Mouse (Mus musculus) megakaryocyte, embryonic 14.5 days (primary cell): Measurements from ENCODE around the gene Vmp1. TPM values are rescaled to one million over a fixed set of nuclear protein-coding genes. Genes with fewer than 3 reads are reported as not detected.

Experiments
- H3K27me3 ChIP-seq: replicated peaks from 2 replicates; pipeline ENCODE3; 2012; ENCODE audit warnings: inconsistent platforms
- H3K36me3 ChIP-seq: replicated peaks from 2 replicates; pipeline ENCODE3; 2012; ENCODE audit warnings: low read length, inconsistent platforms, mixed read lengths
- H3K4me1 ChIP-seq: 2 replicates; pipeline ENCODE4 v1.6.1; 2012; ENCODE audit warnings: inconsistent platforms
- H3K4me3 ChIP-seq: replicated peaks from 2 replicates; pipeline ENCODE3; 2012; ENCODE audit warnings: moderate library complexity, mild to moderate bottlenecking, inconsistent platforms
- H3K9me3 ChIP-seq: 2 replicates; pipeline ENCODE4 v1.6.1; 2012; ENCODE audit warnings: inconsistent platforms
- FLI1 ChIP-seq: IDR thresholded peaks from 2 replicates; pipeline ENCODE4 v1.6.1; 2012; ENCODE audit warnings: low read length, inconsistent platforms, mixed read lengths
- GATA1 ChIP-seq: IDR thresholded peaks from 3 replicates; pipeline ENCODE4 v1.6.1; 2012; ENCODE audit warnings: mixed read lengths, low read length, inconsistent platforms, borderline replicate concordance
- polyA plus RNA-seq: library from polyadenylated mRNA; stranded (reverse); fragments of >175 nt; gene quantifications from 2 replicates; pipeline ENCODE4 v1.2.3, GENCODE M21; 2012; ENCODE audit warnings: low replicate concordance; ENCODE audit not compliant: insufficient read depth

Vmp1 gene
- polyA plus RNA-seq, 1 experiment = 25.4 TPM

DNA sequence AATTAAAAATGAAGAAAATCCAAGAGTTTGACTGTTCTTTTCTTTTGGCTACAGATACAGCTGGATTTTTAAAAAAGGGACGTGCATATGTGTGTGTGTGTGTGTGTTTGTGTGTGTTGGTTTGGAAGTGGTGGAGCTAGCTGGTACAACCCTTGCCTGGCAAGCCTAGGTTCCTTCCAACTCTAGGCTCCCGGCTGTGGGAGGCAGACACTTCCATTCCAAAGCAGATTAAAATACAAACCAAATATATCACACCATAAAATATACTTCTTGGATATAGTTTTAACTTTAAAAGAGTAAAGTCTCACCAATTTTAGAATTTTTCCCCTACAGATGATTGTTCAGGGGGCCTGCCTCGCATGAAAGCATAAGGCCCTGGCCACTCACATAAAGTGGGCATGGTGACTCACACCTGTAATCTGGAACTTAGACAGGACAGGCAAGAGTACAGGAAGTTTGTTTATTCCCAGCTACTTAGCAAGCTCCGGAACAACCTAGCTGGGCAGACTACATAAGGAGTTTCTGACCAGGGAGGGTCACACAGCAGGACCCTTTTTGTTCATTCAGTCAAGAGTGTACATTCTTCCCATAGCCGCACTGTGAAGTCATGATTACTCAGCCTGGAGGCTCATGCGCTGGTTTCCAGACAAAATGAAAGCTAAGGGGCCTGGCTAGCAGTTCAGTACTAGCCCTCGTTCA, 37.4 kb downstream of the Vmp1 start:
- H3K27me3 ChIP-seq = no peaks in the 10 kb centered on the region
- no peak for TF ChIP-seq GATA1
- TF ChIP-seq FLI1 = no peak
- peaks cover 31% of the 10 kb centered on the region for H3K4me1 ChIP-seq

DNA sequence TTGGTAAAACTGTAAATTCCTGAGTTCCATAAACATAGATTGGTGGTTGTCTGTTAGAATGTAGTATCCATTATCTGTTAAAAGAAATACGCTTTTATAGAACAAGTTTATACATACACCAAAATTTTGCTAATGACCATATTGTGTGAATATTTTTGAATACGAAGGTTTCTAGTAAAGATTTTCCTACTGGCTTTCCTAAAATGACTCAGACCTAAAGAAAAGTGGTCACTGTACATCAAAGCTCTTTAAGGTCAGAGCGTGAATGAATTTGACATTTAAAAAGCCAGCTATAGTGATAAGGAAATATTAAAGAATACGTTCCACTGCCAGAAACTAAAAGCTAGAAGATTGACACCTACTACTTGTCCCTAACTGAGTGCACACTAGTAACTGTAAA, 39.1 kb downstream of the Vmp1 start:
- peaks cover 33% of the 10 kb centered on the region for H3K36me3 ChIP-seq
- H3K4me1 ChIP-seq = peaks cover 30% of the 10 kb centered on the region
- H3K9me3 ChIP-seq = no peaks in the 10 kb centered on the region
- H3K4me3 ChIP-seq = no peak overlapping the region
- no peak for TF ChIP-seq FLI1
- TF ChIP-seq GATA1 = no peak
- H3K27me3 ChIP-seq = no peaks in the 10 kb centered on the region

More for the DNA sequence above, 37.4 kb downstream of the Vmp1 start:
- Histone ChIP-seq H3K9me3 (no peaks in the 10 kb centered on the region), H3K36me3 (peaks cover 22% of the 10 kb centered on the region), H3K4me3 (no peak overlapping the region)

GRCm38 (mm10) chr11:86641714-86642113, 41.9 kb downstream of the Vmp1 start:
- Histone ChIP-seq H3K4me3 (no peak overlapping the region), H3K4me1 (peaks cover 22% of the 10 kb centered on the region), H3K27me3 (no peaks in the 10 kb centered on the region), H3K9me3 (no peaks in the 10 kb centered on the region), H3K36me3 (peaks cover 32% of the 10 kb centered on the region)
- TF ChIP-seq GATA1 (no peak), FLI1 (no peak)

GRCm38 (mm10) chr11:86637697-86638096, 45.9 kb downstream of the Vmp1 start:
- H3K4me3 ChIP-seq = no peak overlapping the region
- peaks cover 43% of the 10 kb centered on the region for H3K36me3 ChIP-seq
- H3K4me1 ChIP-seq = peaks cover 26% of the 10 kb centered on the region; the same call in 1 of the 2 replicates
- H3K9me3 ChIP-seq = no peaks in the 10 kb centered on the region
- no peaks in the 10 kb centered on the region for H3K27me3 ChIP-seq
- no peak for TF ChIP-seq FLI1
- TF ChIP-seq GATA1 = no peak

DNA sequence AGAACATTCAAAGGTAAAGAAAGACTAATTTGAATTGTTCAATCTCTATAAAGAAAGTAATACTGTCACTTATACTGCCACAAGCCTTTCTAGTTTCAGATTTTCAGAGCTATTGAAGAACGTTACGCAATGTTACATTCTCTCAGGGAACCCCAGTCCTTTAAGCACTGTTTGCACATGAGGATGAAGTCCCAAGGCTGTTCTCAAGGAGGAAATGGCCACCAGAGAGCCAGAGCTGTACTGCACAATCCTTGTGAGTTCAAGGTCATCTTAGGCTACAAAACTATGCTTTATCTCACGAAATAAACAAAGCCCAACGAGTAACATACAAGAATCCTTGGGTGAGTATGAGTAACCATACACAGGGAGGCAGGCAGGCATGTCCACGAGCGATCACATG, 49.2 kb downstream of the Vmp1 start:
- no peak for TF ChIP-seq GATA1
- no peak for TF ChIP-seq FLI1
- Histone ChIP-seq H3K27me3 (no peaks in the 10 kb centered on the region), H3K4me3 (no peak overlapping the region), H3K9me3 (no peaks in the 10 kb centered on the region), H3K4me1 (peaks cover 26% of the 10 kb centered on the region; the same call in 1 of the 2 replicates), H3K36me3 (peaks cover 36% of the 10 kb centered on the region)

- Histone ChIP-seq H3K4me3 (no peak overlapping the region), H3K36me3 (peaks cover 35% of the 10 kb centered on the region), H3K9me3 (no peaks in the 10 kb centered on the region), H3K27me3 (no peaks in the 10 kb centered on the region), H3K4me1 (peaks cover 61% of the 10 kb centered on the region)
- no peak for TF ChIP-seq FLI1
- TF ChIP-seq GATA1 = no peak
Measured at GRCm38 (mm10) chr11:86629941-86630340, 53.7 kb downstream of the Vmp1 start.

DNA sequence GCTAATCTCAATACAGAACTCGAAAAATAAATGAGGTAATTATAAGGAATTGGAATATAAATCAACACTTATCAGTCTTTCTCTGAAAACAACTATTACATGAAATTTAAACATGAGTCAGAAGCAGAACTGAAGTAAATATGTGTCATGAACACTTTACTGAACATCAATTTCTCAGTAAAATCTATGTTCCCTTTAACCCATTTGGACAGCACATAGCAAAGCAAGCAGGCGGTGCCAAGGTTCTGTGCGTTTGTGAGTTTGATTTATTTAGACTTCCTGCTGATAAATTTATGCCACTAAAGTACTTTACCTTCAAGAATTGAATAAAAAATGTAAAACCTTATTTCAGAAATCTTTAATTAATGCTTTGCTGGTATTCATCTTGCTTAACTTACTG, 54.2 kb downstream of the Vmp1 start:
- Histone ChIP-seq H3K27me3 (no peaks in the 10 kb centered on the region), H3K9me3 (no peaks in the 10 kb centered on the region), H3K4me1 (peaks cover 60% of the 10 kb centered on the region), H3K36me3 (peaks cover 31% of the 10 kb centered on the region), H3K4me3 (no peak overlapping the region)
- TF ChIP-seq FLI1 (no peak), GATA1 (no peak)

GRCm38 (mm10) chr11:86628448-86628847, 55.2 kb downstream of the Vmp1 start:
- H3K36me3 ChIP-seq = peaks cover 25% of the 10 kb centered on the region
- TF ChIP-seq GATA1 (no peak), FLI1 (no peak)

DNA sequence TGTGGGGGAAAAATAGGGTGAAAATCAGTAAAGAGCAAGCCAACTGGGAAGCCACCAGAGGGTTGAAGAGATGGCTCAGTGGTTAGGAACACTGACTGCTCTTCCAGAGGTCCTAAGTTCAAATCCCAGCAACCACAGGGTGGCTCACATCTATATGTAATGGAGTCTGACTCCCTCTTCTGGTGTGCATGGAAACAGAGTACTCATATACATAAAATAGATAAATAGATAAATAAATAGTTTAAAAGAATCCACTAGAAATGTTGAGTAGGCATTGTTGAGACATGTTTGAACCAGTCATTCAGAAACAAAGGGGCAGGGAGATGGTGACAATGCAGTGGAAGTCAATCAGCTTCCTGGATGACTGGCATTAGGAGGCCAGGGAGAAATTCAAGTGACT, 56.0 kb downstream of the Vmp1 start:
- TF ChIP-seq GATA1 (no peak), FLI1 (no peak)
- Histone ChIP-seq H3K4me1 (peaks cover 73% of the 10 kb centered on the region), H3K36me3 (peaks cover 18% of the 10 kb centered on the region)

More at GRCm38 (mm10) chr11:86628448-86628847, 55.2 kb downstream of the Vmp1 start:
- Histone ChIP-seq H3K4me1 (peaks cover 68% of the 10 kb centered on the region), H3K27me3 (no peaks in the 10 kb centered on the region), H3K9me3 (no peaks in the 10 kb centered on the region), H3K4me3 (no peak overlapping the region)

GRCm38 (mm10) chr11:86626714-86627113, 56.9 kb downstream of the Vmp1 start:
- peaks cover 12% of the 10 kb centered on the region for H3K36me3 ChIP-seq
- H3K9me3 ChIP-seq = no peaks in the 10 kb centered on the region
- H3K27me3 ChIP-seq = no peaks in the 10 kb centered on the region
- TF ChIP-seq FLI1 (no peak), GATA1 (no peak)
- peaks cover 79% of the 10 kb centered on the region for H3K4me1 ChIP-seq
- H3K4me3 ChIP-seq = no peak overlapping the region

More for the DNA sequence above, 56.0 kb downstream of the Vmp1 start:
- H3K9me3 ChIP-seq = no peaks in the 10 kb centered on the region
- no peaks in the 10 kb centered on the region for H3K27me3 ChIP-seq
- no peak overlapping the region for H3K4me3 ChIP-seq
